Mouse (Mus musculus) embryo, embryonic 10 days (tissue): ENCODE results near the gene Slc2a1.

Experiments used
- DNase-seq: peaks from one replicate; pipeline ENCODE4 v3.0.0-alpha.2; 2015; ENCODE audit warnings: low spot score

The Slc2a1 gene

GRCm38 (mm10) chr4:119098216-119099210 lies 10.0 kb upstream of the Slc2a1 start:
- no peak for DNase-seq

GRCm38 (mm10) chr4:119101392-119101791 lies 7.1 kb upstream of the Slc2a1 start:
- DNase-seq = no peak

- DNase-seq = no peak
Measured at GRCm38 (mm10) chr4:119102350-119103126, 6.0 kb upstream of the Slc2a1 start.

- no peak for DNase-seq
Measured at GRCm38 (mm10) chr4:119104847-119105246, 3.7 kb upstream of the Slc2a1 start.

- peak; percentile 89 for DNase-seq
Measured at GRCm38 (mm10) chr4:119105704-119106103, 2.8 kb upstream of the Slc2a1 start.

GRCm38 (mm10) chr4:119107867-119108266 lies 644 bp upstream of the Slc2a1 start:
- peak; percentile 3 for DNase-seq

DNA sequence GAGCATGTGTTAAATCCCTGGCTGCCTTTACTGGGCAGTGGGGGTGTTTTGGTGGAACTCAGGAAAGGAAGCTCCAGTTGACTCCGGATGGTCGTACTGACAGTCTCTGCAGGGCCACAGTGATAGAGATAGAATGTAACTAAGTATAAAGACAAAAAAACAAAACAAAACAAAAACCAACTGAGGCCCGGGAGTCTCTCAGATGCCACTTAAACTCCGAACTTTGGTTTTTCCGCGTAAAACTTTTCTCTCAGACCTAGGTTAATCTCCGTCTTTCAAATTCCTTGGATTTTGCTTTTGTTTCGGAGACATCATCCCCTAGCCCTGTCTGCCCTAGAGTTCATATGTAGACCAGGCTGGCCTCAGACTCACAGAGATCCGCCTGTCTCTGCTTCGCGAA lies 1.1 kb downstream of the Slc2a1 start:
- DNase-seq = peak; percentile 9

- DNase-seq = peak; percentile 5
Measured at GRCm38 (mm10) chr4:119110512-119110911, 2.0 kb downstream of the Slc2a1 start.

- DNase-seq = peak; percentile 4
Measured at GRCm38 (mm10) chr4:119111410-119111809, 2.9 kb downstream of the Slc2a1 start.

DNA sequence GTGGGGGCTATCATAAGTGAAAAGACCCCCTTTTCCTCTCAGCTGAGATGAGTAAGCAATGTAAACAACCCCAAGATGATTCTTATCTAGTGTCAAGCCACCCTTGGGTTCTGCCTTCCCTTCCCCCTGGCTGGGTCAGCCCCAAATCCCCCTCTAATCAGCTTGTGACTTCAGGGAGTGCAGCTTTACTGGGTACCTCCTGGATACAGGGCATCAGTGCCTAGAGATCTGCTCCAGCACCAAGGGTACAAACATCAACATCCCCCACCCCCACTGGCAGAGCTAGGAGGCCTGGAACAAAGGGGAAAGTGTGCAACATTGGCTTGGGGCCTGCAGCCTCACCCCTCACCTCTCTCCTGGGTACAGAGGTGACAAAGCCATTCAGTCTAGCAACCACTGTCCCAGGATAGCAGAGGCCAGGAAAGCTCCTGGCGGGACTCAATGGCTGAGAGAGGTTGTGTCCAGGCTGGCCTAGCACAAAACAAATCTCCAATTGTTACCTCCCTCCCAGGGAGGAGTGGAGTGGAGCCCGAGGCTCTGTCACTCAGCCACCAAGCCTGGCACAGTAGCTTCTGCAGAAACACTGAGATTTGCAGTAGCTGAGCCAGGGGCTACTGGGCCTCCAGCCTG lies 3.9 kb downstream of the Slc2a1 start:
- peak; percentile 12 for DNase-seq

GRCm38 (mm10) chr4:119115611-119116070 lies 7.1 kb downstream of the Slc2a1 start:
- no peak for DNase-seq

DNA sequence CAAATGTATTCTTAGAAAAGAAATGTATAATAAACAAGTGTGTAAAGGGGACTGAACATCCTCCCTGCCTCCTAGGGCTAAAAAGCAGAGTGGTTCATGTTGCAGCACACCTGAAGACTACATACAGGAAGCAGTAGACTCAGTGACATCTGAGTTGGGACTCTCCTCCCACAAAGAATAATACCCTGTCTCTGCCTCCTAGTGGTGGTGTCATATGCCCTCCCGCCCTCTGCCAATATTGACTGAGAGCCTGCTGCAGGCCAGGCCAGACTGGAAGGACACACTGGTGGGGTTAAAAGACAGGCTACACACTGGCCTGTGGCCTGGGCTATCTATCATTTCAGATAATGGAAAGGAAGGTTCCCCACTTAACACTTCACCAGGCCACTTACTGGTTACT lies 7.8 kb downstream of the Slc2a1 start:
- no peak for DNase-seq

GRCm38 (mm10) chr4:119117571-119117970 lies 9.1 kb downstream of the Slc2a1 start:
- DNase-seq = no peak

DNA sequence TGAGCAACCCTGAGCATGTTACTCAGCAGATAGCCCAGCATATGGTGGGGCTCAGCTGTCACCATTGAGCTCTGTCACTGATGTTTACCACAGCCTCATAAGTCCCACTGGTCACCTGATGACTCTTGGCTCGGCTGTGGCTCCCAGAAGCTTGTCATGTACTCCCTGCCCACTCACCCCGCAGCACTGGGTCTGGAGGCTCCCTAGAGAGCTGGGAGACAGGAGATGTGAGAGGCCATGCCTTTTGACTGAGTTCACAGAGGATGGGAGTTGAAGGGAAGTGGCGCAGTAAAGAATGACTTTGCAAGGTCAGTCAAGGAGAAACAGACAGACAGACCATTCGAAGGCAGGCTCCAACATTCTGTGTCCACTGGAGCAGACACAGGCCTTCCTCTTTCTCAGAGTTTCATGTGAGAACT lies 10.2 kb downstream of the Slc2a1 start:
- DNase-seq = peak; percentile 5

DNA sequence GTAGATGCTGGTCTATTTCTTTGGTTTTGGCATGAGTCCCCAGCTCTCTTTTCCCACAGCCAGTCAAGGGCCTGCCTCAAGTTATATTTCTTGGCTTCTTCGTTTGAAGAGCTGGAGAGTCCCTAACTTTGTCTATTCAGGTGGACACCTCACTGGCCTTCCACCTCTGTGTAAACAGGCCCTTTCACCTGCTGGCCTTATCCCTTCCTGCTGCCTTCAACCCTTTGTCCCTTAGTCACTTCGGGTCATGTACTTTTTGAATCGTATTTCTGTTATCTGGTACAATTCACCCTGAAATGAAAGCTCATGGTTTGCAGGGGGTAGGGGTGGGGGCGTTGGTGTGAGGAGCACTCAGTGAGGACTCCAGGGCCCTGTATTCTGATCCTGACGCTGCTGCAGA lies 10.8 kb downstream of the Slc2a1 start:
- DNase-seq = no peak

DNA sequence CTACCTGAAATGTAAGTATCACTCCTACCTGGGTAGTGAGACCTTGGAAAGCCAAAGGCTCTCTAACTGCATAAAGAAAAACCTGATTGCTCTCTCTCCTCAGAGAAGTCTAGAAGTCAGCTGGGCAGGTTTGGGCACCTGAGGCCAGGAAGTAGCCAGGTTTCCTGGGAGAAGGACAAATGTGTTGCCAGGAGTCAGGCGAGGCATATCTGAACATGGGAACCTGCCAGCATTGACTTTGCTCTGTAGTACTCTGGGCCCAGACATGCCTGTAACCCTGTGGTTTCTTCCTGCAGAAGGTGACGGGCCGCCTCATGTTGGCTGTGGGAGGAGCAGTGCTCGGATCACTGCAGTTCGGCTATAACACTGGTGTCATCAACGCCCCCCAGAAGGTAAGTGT lies 11.6 kb downstream of the Slc2a1 start:
- DNase-seq = no peak

DNA sequence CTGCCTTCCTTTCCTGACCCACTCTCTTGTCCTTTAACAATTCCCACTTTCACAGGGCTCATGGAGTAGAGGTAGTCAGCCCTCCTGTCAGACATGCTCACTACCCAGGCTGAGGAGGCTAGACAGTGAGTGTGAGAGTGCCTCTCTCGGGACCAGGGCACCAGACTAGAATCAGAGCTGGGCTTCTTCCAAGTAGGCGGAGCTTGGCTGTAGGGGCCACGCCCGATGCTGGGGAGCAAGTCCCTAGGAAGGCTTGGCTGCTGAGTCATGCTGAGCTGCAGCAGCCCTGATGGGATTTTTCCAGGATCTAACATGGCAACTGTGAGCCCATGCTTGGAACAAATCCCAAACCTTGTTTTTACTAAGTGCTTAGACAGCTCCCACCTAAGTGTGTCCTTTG lies 12.7 kb downstream of the Slc2a1 start:
- peak; percentile 22 for DNase-seq

- no peak for DNase-seq
Measured at GRCm38 (mm10) chr4:119124771-119125273, 16.3 kb downstream of the Slc2a1 start.

GRCm38 (mm10) chr4:119125577-119126270 lies 17.2 kb downstream of the Slc2a1 start:
- peak; percentile 3 for DNase-seq

- DNase-seq = no peak
Measured at GRCm38 (mm10) chr4:119127229-119127628, 18.7 kb downstream of the Slc2a1 start.

DNA sequence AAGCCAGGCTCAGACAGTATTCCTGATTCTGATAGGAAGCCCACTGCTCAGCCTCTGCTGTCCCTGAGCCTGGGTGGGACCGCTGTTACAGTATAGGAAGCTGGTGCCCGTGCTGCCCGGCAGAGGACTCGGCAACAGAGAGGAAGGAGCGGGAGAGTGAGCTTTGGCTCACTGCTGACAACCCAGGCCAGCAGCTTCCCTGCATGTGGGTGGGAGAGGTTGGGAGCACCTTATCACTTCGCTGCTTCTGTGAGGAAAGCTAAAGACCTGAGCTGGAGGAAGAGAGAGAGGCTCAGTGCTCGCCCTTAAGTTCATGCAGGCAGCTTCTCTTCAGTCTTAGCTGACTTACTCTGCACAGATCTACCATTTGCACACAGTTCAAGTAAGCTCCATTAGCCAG lies 20.0 kb downstream of the Slc2a1 start:
- DNase-seq = no peak
